Mouse (Mus musculus) 3134 (cell line): ENCODE data around the gene Cox6a2.
"Not testable (repeated sequence)": the region's sequence is repeated elsewhere in the genome, so short reads cannot be mapped to it uniquely, and the experiment has no call there.

ENCODE experiments used
- DNase-seq: peaks from one replicate; pipeline ENCODE4 v3.0.0-alpha.2; 2011; ENCODE audit warnings: low spot score; ENCODE audit not compliant: insufficient read length; ENCODE audit errors: extremely low read depth

Cox6a2 gene

GRCm38 (mm10) chr7:128235481-128235880, 29.3 kb upstream of the Cox6a2 start:
- DNase-seq, result no peak

GRCm38 (mm10) chr7:128234796-128235195, 28.6 kb upstream of the Cox6a2 start:
- no peak for DNase-seq

- DNase-seq, result no peak
Observed at GRCm38 (mm10) chr7:128231741-128232140, 25.6 kb upstream of the Cox6a2 start.

GRCm38 (mm10) chr7:128220936-128221335, 14.7 kb upstream of the Cox6a2 start:
- DNase-seq, result no peak

GRCm38 (mm10) chr7:128219952-128220351, 13.8 kb upstream of the Cox6a2 start:
- DNase-seq, result no peak

- no peak for DNase-seq
Observed at GRCm38 (mm10) chr7:128209826-128210225, 3.6 kb upstream of the Cox6a2 start.

- DNase-seq, result no peak
Observed at GRCm38 (mm10) chr7:128208187-128208586, 2.0 kb upstream of the Cox6a2 start.

GRCm38 (mm10) chr7:128205695-128206094, 492 bp downstream of the Cox6a2 start:
- DNase-seq, result no peak

- no peak for DNase-seq
Observed at GRCm38 (mm10) chr7:128204179-128204578, 2.0 kb downstream of the Cox6a2 start.

- no peak for DNase-seq
Observed at GRCm38 (mm10) chr7:128203071-128203470, 3.1 kb downstream of the Cox6a2 start.

GRCm38 (mm10) chr7:128201607-128202006, 4.6 kb downstream of the Cox6a2 start:
- DNase-seq, result no peak

GRCm38 (mm10) chr7:128181691-128182090, 24.5 kb downstream of the Cox6a2 start:
- DNase-seq, result no peak

- DNase-seq, result no peak
Observed at GRCm38 (mm10) chr7:128180546-128180945, 25.6 kb downstream of the Cox6a2 start.

GRCm38 (mm10) chr7:128180126-128180525, 26.1 kb downstream of the Cox6a2 start:
- no peak for DNase-seq

GRCm38 (mm10) chr7:128178385-128178784, 27.8 kb downstream of the Cox6a2 start:
- DNase-seq, result no peak

GRCm38 (mm10) chr7:128169996-128170395, 36.2 kb downstream of the Cox6a2 start:
- no peak for DNase-seq

- DNase-seq, result no peak
Observed at GRCm38 (mm10) chr7:128166391-128166790, 39.8 kb downstream of the Cox6a2 start.

GRCm38 (mm10) chr7:128164001-128164400, 42.2 kb downstream of the Cox6a2 start:
- DNase-seq, result no peak

GRCm38 (mm10) chr7:128158688-128159354, 47.4 kb downstream of the Cox6a2 start:
- not testable (repeated sequence) for DNase-seq
